Mouse (Mus musculus) E14TG2a.4 (cell line): ENCODE measurements around the gene Crybg3.

Experiments
- CTCF ChIP-seq: conservative IDR thresholded peaks from 2 replicates; pipeline ENCODE4 v1.5.1; 2014; ENCODE audit warnings: low read length
- NANOG ChIP-seq: IDR thresholded peaks from 2 replicates; pipeline ENCODE4 v1.6.1; 2014; ENCODE audit warnings: borderline replicate concordance, low read length, mixed read lengths
- POU5F1 ChIP-seq: IDR thresholded peaks from 2 replicates; pipeline ENCODE4 v1.6.1; 2014; ENCODE audit warnings: low read length, borderline replicate concordance

DNA sequence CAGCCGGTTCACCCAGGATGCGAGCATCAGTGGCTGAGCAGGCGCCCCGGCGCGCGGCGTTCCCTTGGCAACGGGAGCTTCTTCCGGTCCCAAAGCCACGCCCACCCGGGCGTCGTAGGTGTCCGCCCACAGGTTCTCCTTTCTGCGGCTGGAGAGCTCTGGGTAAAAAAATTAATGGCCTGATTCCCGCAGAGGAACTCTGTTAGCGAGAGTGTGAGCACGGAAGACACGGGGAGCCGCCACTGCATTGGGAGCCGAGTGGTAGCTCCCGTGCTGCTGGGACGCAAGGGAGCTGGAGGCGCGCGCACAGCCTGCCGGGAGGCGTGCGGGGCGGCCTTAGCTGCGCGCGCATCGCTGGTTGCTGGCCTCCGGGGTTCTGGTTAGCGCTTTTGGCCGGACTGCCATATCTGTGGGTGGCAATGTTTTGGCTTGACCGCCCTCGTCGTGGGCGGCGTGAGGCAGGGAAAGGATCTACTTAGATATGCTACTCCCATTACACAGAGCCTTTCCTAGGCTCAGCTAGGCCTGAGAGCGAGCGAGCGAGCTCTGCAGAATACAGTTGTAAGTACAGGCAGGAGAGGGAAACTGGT is 38.4 kb upstream of the Crybg3 start, which contains the start of gene Arl6:
- TF ChIP-seq CTCF (no peak), POU5F1 (no peak), NANOG (no peak)
